Mouse (Mus musculus) 3134 (cell line): ENCODE data around the gene Ten1.
A peak's percentile ranks its signal among the peaks of the same experiment; 100 is the strongest.

ENCODE experiments used
- DNase-seq: peaks from one replicate; pipeline ENCODE4 v3.0.0-alpha.2; 2011; ENCODE audit warnings: low spot score; ENCODE audit not compliant: insufficient read length; ENCODE audit errors: extremely low read depth

The Ten1 gene

GRCm38 (mm10) chr11:116232427-116232826, 33.8 kb downstream of the Ten1 start:
- DNase-seq: no peak

- DNase-seq: no peak
These were observed 36.2 kb downstream of the Ten1 start for GRCm38 (mm10) chr11:116234901-116235300.

GRCm38 (mm10) chr11:116237742-116238395, 39.2 kb downstream of the Ten1 start, which contains the start of gene Evpl:
Evpl (minus strand) TSS chr11:116238077.
- DNase-seq: no peak

GRCm38 (mm10) chr11:116239797-116240196, 41.1 kb downstream of the Ten1 start:
- DNase-seq: no peak

- DNase-seq: no peak
These were observed 43.1 kb downstream of the Ten1 start for GRCm38 (mm10) chr11:116241744-116242235.

GRCm38 (mm10) chr11:116244580-116244979, 45.9 kb downstream of the Ten1 start:
- no peak for DNase-seq

GRCm38 (mm10) chr11:116245616-116246015, 47.0 kb downstream of the Ten1 start:
- no peak for DNase-seq

- DNase-seq: no peak
These were observed 49.0 kb downstream of the Ten1 start for GRCm38 (mm10) chr11:116247502-116248222.

GRCm38 (mm10) chr11:116250898-116251297, 52.2 kb downstream of the Ten1 start:
- no peak for DNase-seq

GRCm38 (mm10) chr11:116253076-116253600, 54.5 kb downstream of the Ten1 start:
- no peak for DNase-seq

- DNase-seq: peak; percentile 81
These were observed 56.0 kb downstream of the Ten1 start for GRCm38 (mm10) chr11:116254627-116255026.

- DNase-seq: peak; percentile 60
These were observed 56.7 kb downstream of the Ten1 start for GRCm38 (mm10) chr11:116255090-116255981.

- DNase-seq: peak; percentile 69
These were observed 57.5 kb downstream of the Ten1 start for GRCm38 (mm10) chr11:116255982-116256675.

GRCm38 (mm10) chr11:116259461-116259860, 60.8 kb downstream of the Ten1 start:
- no peak for DNase-seq

GRCm38 (mm10) chr11:116260259-116260658, 61.6 kb downstream of the Ten1 start:
- DNase-seq: no peak
